Mouse (Mus musculus) testis, adult 2 months (tissue): ENCODE results near the gene Ubr4.

Experiments
- CTCF ChIP-seq: fragments of 200-500 bp; IDR thresholded peaks from 2 replicates; pipeline ENCODE4 v1.5.1; 2012; ENCODE audit warnings: low read depth, mild to moderate bottlenecking, inconsistent platforms, low read length, moderate library complexity; ENCODE audit not compliant: control insufficient read depth, insufficient read depth, insufficient replicate concordance
- POLR2A ChIP-seq: fragments of 200-500 bp; IDR thresholded peaks from 2 replicates; pipeline ENCODE4 v1.6.1; 2012; ENCODE audit warnings: low read depth, mild to moderate bottlenecking, inconsistent platforms, low read length, moderate library complexity; ENCODE audit not compliant: control insufficient read depth

- no peak for TF ChIP-seq CTCF
- no peak for TF ChIP-seq POLR2A
Observed at GRCm38 (mm10) chr4:139444315-139444714, 91.9 kb downstream of the Ubr4 start.
